ENCODE assay signal across 7 mouse cellular contexts in the genomic region with DNA sequence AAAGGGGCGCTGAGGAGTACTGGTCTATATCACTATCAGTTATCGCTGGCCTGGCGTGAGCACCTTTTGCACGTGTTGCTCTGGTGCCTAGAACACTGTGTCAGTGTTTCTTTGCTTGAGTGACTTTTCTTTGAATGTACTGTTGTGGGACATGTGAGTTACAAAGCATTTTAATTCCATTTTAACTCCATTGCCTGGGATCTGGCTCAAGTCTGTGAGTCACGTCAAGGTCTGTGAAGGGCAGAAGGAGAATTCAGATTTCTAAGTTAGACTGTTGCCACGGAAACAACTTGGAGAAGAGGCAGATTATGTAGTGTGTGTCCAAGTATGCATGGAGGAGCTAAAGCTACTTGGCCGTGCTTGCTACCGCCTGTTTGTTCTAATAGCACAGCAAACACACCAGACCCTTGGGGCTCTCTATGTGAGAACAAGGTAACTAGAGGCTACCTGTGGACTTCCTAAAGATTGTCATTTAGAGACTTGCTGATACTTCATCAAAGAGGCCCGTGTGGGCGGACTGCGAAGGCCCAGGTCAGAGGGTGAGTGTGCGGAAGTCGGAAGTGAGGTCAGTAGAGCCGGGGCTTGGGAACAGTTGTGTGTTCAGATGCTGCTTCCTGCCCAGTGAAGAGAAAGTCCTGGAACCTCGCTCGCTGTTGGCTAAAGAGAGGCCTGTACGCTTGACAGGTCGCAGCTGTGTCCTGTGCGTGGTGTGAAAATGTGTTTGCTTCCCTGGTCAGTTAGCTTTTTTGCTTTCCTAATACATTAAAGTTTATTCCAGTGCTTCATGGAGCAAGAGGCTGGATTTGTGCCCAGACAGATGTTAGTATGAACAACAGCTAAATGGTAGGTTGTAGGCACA. TPM values are rescaled to one million over a fixed set of nuclear protein-coding genes. Genes with fewer than 3 reads are reported as not detected.
DNase-seq lines count a peak whose midpoint lies in the region; ATAC-seq lines count a peak whose summit lies in the region.

No protein-coding gene starts in this region.

- peaks cover 12% of the 10 kb centered on the region; the same call in 1 of the 2 replicates for H3K36me3 ChIP-seq in heart, embryonic 14.5 days (ENCODE audit: control insufficient read depth, insufficient read depth, low read length)

- no peaks in the 10 kb centered on the region for H3K9me3 ChIP-seq in heart, embryonic 14.5 days (ENCODE audit: control insufficient read depth, low read length)

- no peak overlapping the region for H3K4me2 ChIP-seq in heart, embryonic 14.5 days (ENCODE audit: low read length)

- no peaks in the 10 kb centered on the region for H3K27me3 ChIP-seq in heart, embryonic 14.5 days (ENCODE audit: control insufficient read depth, insufficient read depth, low read length)

- 59% methylated on average over 19 of the region's 19 CpGs for whole genome bisulfite sequencing in heart, embryonic 14.5 days

- DNase-seq in NIH3T3 (ENCODE audit: low read depth) = peak; percentile 91
- DNase-seq in adrenal gland, postnatal 10 days = peak; percentile 62
- peak; percentile 65 to 86 for DNase-seq in kidney, postnatal 25 days
- DNase-seq in ovary, postnatal 14 days (ENCODE audit: low spot score) = peak; percentile 38
- no peak for DNase-seq in thymus, postnatal 14 days
- DNase-seq in left cerebral cortex, adult 8-10 months (ENCODE audit: low spot score in 2 of 2) = no peak

- H3K4me3 ChIP-seq in heart, embryonic 14.5 days (ENCODE audit: control insufficient read depth in 1 of 2, insufficient read depth in 1 of 2, low read depth in 1 of 2, low read length in 2 of 2) = no peak overlapping the region

- ATAC-seq in heart, embryonic 14.5 days (ENCODE audit: insufficient number of reproducible peaks, insufficient read depth, low FRiP score, low read depth) = peak; percentile 13; the same call in 1 of the 2 replicates

- H3K27ac ChIP-seq in heart, embryonic 14.5 days (replicated peaks in 1 of 2; ENCODE audit: control insufficient read depth in 1 of 2, insufficient read depth in 1 of 2, low read depth in 2 of 2, low read length in 2 of 2) = peak overlapping the region; percentile 53 to 84

- H3K4me1 ChIP-seq in heart, embryonic 14.5 days (ENCODE audit: control insufficient read depth in 2 of 2, insufficient read depth in 2 of 2, low read length in 2 of 2) = peaks cover 35 to 59% of the 10 kb centered on the region in 2 experiments

- 0 out of 2 replicates have a peak overlapping the region, but pooled peaks have one; percentile 16 for H3K9ac ChIP-seq in heart, embryonic 14.5 days (ENCODE audit: low read length)

RNA-seq across cellular contexts. Expression of a gene that starts 41.0 kb away (rescaled TPM):
- total RNA-seq in adrenal gland, postnatal 10 days (2021) = 10 to 100 TPM; 77.6 to 89.0 TPM
- polyA plus RNA-seq in heart, embryonic 14.5 days (2014; fragmentation: Nextera tagmentation; extraction: Ambion mirVana) = 129 and 134 TPM in 2 replicates
- total RNA-seq in left cerebral cortex, adult 8-10 months (2022) = 100 to 1,000 TPM; 101 to 107 (median 105) TPM

Comparison
In these comparisons a context has a peak if more than half of its experiments do, and no peak if none do; other contexts are left out.
1. DNase-seq: peak in NIH3T3 (single experiment), adrenal gland, postnatal 10 days (single experiment), kidney, postnatal 25 days (2 of 2) and ovary, postnatal 14 days (single experiment); none in thymus, postnatal 14 days (single experiment) and left cerebral cortex, adult 8-10 months (0 of 2).